In the genomic region with DNA sequence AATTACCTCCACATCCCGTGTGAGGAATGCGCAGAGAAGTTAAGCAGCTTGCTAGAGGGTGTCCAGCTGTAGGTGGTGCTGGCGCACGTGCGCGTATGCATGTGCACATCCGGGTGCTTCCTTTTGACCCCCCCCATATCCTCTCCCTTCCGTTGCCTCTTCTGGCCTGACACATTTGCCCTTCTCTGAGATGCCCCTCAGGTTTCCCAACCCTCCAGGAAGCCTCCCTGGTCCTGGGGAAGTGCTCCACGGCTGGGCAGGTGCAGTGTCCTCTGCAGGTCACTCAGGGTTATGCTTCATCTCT, we compare ENCODE assay signal across 14 mouse cellular contexts. TPM values are rescaled to one million over a fixed set of nuclear protein-coding genes. Genes with fewer than 3 reads are reported as not detected.
DNase-seq lines count a peak whose midpoint lies in the region; ATAC-seq and TF ChIP-seq lines count a peak whose summit lies in the region.
"Had no signal": no experiment of that assay in that cellular context is flagged by ENCODE, and none has a peak within 500 bp of the region (broad histone marks: within the 10 kb centered on the region; RNA-seq: fewer than 3 reads in every experiment).

No protein-coding gene starts in this region.

- H3K4me3 ChIP-seq in heart, postnatal 0 days (ENCODE audit: low read depth, low read length) = no peak overlapping the region
- H3K4me3 ChIP-seq in heart, embryonic 12.5 days = no peak overlapping the region
- no peak overlapping the region for H3K4me3 ChIP-seq in hindbrain, embryonic 12.5 days
- H3K4me3 ChIP-seq: left cerebral cortex, adult 2 months; stomach, embryonic 15.5 days had no signal

- no peak overlapping the region for H3K4me2 ChIP-seq in heart, postnatal 0 days (ENCODE audit: low read depth, low read length)
- no peak overlapping the region for H3K4me2 ChIP-seq in heart, embryonic 12.5 days
- no peak overlapping the region for H3K4me2 ChIP-seq in hindbrain, embryonic 12.5 days (replicated peaks)
- H3K4me2 ChIP-seq: hindbrain, embryonic 14.5 days; stomach, embryonic 15.5 days had no signal

- no peak for ATAC-seq in heart, postnatal 0 days (ENCODE audit: insufficient read depth, low read depth)
- ATAC-seq in heart, embryonic 12.5 days (ENCODE audit: insufficient number of reproducible peaks, low FRiP score) = no peak
- peak; percentile 34 for ATAC-seq in megakaryocyte progenitor cell, adult 5-6 weeks (replicated peaks; ENCODE audit: poor library complexity)
- no peak for ATAC-seq in hindbrain, embryonic 12.5 days (ENCODE audit: low FRiP score)

- TF ChIP-seq EP300 in heart, postnatal 0 days (IDR thresholded peaks at IDR 0.05; ENCODE audit: low read depth) = no peak

- no peaks in the 10 kb centered on the region for H3K27me3 ChIP-seq in heart, postnatal 0 days (ENCODE audit: control insufficient read depth, insufficient read depth, low read length)
- H3K27me3 ChIP-seq in heart, embryonic 12.5 days (replicated peaks) = peaks cover 14% of the 10 kb centered on the region; the same call in 1 of the 2 replicates
- H3K27me3 ChIP-seq in hindbrain, embryonic 12.5 days = no peaks in the 10 kb centered on the region; the same call in 1 of the 2 replicates
- H3K27me3 ChIP-seq: stomach, embryonic 15.5 days had no signal

- 69% methylated on average over 9 of the region's 9 CpGs for WGBS in heart, postnatal 0 days
- 82% methylated on average over 9 of the region's 9 CpGs for WGBS in heart, embryonic 12.5 days
- WGBS in hindbrain, embryonic 12.5 days = 79% methylated on average over 9 of the region's 9 CpGs

- H3K36me3 ChIP-seq in heart, postnatal 0 days (replicated peaks; ENCODE audit: control insufficient read depth, insufficient read depth, low read length) = no peaks in the 10 kb centered on the region
- H3K36me3 ChIP-seq in heart, embryonic 12.5 days = no peaks in the 10 kb centered on the region
- H3K36me3 ChIP-seq in hindbrain, embryonic 12.5 days = no peaks in the 10 kb centered on the region
- H3K36me3 ChIP-seq: stomach, embryonic 15.5 days had no signal

- DNase-seq in heart, postnatal 0 days (ENCODE audit: low spot score) = no peak
- peak; percentile 47 for DNase-seq in T-cell, adult 2 months (ENCODE audit: low spot score)
- DNase-seq in thymus, postnatal 10 days (ENCODE audit: low spot score in 2 of 2) = peak; percentile 61 to 73
- no peak for DNase-seq in kidney, adult 11 months
- DNase-seq: cerebellum, adult 9-10 months; kidney, adult 8-10 months; lung, adult 2 months; right cerebral cortex, postnatal 14 days had no signal

- H3K9me3 ChIP-seq in heart, postnatal 0 days (replicated peaks; ENCODE audit: control insufficient read depth, low read length) = no peaks in the 10 kb centered on the region
- no peaks in the 10 kb centered on the region for H3K9me3 ChIP-seq in heart, embryonic 12.5 days (replicated peaks)
- H3K9me3 ChIP-seq in hindbrain, embryonic 12.5 days (replicated peaks) = no peaks in the 10 kb centered on the region
- H3K9me3 ChIP-seq: stomach, embryonic 15.5 days had no signal

- peak overlapping the region; percentile 95 for H3K27ac ChIP-seq in heart, postnatal 0 days (ENCODE audit: low read depth)
- no peak overlapping the region for H3K27ac ChIP-seq in heart, embryonic 12.5 days (ENCODE audit: poor library complexity, severe bottlenecking)
- H3K27ac ChIP-seq in hindbrain, embryonic 12.5 days = no peak overlapping the region
- H3K27ac ChIP-seq: hindbrain, embryonic 14.5 days; left cerebral cortex, adult 2 months; stomach, embryonic 15.5 days had no signal

- TF ChIP-seq CTCF in heart, postnatal 0 days (IDR thresholded peaks at IDR 0.05; ENCODE audit: low read depth) = no peak

- no peak overlapping the region for H3K9ac ChIP-seq in heart, postnatal 0 days (replicated peaks; ENCODE audit: low read depth, low read length)
- no peak overlapping the region for H3K9ac ChIP-seq in heart, embryonic 12.5 days
- H3K9ac ChIP-seq in hindbrain, embryonic 12.5 days = no peak overlapping the region
- H3K9ac ChIP-seq: hindbrain, embryonic 14.5 days; stomach, embryonic 15.5 days had no signal

- H3K4me1 ChIP-seq in heart, postnatal 0 days (ENCODE audit: control insufficient read depth, insufficient read depth) = peaks cover 53% of the 10 kb centered on the region
- peaks cover 60% of the 10 kb centered on the region for H3K4me1 ChIP-seq in heart, embryonic 12.5 days (replicated peaks)
- peaks cover 9% of the 10 kb centered on the region; the same call in 1 of the 2 replicates for H3K4me1 ChIP-seq in hindbrain, embryonic 12.5 days

RNA-seq across cellular contexts. Expression of a gene that starts 33.1 kb away (rescaled TPM):
- total RNA-seq in heart, postnatal 0 days (2014; rRNA removed; ENCODE audit: low replicate concordance) = 12.0 and 14.3 TPM in 2 replicates
- polyA plus RNA-seq in heart, postnatal 0 days (2015; fragmentation: Nextera tagmentation; extraction: Ambion mirVana) = 9.0 and 9.7 TPM in 2 replicates
- 6.9 and 7.1 TPM in 2 replicates for polyA plus RNA-seq in heart, embryonic 12.5 days (2016; fragmentation: Nextera tagmentation; extraction: Ambion mirVana)
- not detected in 2 replicates for total RNA-seq in megakaryocyte progenitor cell, adult 5-6 weeks (2015)
- total RNA-seq in megakaryocyte progenitor cell, adult 5-6 weeks (2017) = not detected in 2 replicates
- polyA plus RNA-seq in hindbrain, embryonic 12.5 days (2016; fragmentation: Nextera tagmentation; extraction: Ambion mirVana) = 19.7 and 20.3 TPM in 2 replicates

Comparison
In these comparisons a context has a peak if more than half of its experiments do, and no peak if none do; other contexts are left out.
1. DNase-seq: peak in T-cell, adult 2 months (single experiment) and thymus, postnatal 10 days (2 of 2); none in heart, postnatal 0 days (single experiment) and kidney, adult 11 months (single experiment).